In the genomic region with DNA sequence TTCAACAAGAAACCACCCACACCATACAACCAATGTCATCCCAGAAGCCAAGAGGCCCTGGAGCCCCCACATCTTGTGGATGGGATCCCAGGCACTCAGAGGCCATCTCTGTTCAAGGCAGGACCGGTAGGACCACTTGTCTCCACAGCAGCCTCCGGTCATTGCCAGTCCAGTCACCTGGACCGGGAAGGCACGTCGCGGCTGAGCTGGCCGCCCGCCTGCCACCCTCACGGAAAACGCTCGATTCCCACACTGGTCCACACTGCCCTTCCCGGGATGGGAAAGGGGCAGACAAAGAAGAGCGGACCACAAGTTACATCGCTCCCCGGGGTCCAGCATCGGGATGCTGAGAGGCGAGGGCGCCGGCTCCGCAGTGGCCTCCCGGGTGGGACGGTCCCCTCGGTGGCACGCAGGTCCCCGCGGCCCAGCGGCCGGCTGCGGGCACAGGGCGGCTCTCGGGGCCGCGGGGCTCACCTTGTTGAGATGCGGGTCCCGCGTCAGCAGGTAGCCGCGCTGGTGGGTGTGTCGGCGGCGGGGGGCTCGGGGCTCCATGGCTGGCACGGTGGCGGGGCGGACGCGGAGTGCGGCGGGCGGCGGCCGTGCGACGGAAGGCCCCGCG, we compare ENCODE assay signal across 8 mouse cellular contexts. TPM values are rescaled to one million over a fixed set of nuclear protein-coding genes. Genes with fewer than 3 reads are reported as not detected.
DNase-seq lines count a peak whose midpoint lies in the region; ATAC-seq and TF ChIP-seq lines count a peak whose summit lies in the region.

No protein-coding gene starts in this region.

- WGBS in embryonic facial prominence, embryonic 15.5 days, result 2% methylated on average over 56 of the region's 56 CpGs
- WGBS in heart, embryonic 16.5 days, result under 1% methylated on average over 53 of the region's 56 CpGs
- WGBS in lung, postnatal 0 days, result 5% methylated on average over 41 of the region's 56 CpGs

- H3K4me1 ChIP-seq in G1E (ENCODE audit: insufficient read depth, low read depth, low read length), result peaks cover 12% of the 10 kb centered on the region
- peaks cover 4% of the 10 kb centered on the region; the same call in 1 of the 2 replicates for H3K4me1 ChIP-seq in embryonic facial prominence, embryonic 15.5 days
- H3K4me1 ChIP-seq in heart, embryonic 16.5 days (ENCODE audit: control insufficient read depth, insufficient read depth, low read length), result peaks cover 6% of the 10 kb centered on the region
- 0 out of 2 replicates have a peak, but pooled peaks cover 2% of the 10 kb centered on the region for H3K4me1 ChIP-seq in lung, postnatal 0 days (ENCODE audit: insufficient read depth, low read depth, low read length)

- H3K27me3 ChIP-seq in G1E (ENCODE audit: insufficient read depth, low read length), result 0 out of 2 replicates have a peak, but pooled peaks cover 4% of the 10 kb centered on the region
- H3K27me3 ChIP-seq in embryonic facial prominence, embryonic 15.5 days, result no peaks in the 10 kb centered on the region
- no peaks in the 10 kb centered on the region for H3K27me3 ChIP-seq in heart, embryonic 16.5 days (ENCODE audit: control insufficient read depth, insufficient read depth, low read length)
- H3K27me3 ChIP-seq in lung, postnatal 0 days (replicated peaks; ENCODE audit: insufficient read depth, low read length), result no peaks in the 10 kb centered on the region

- peak; percentile 19 for DNase-seq in G1E (ENCODE audit: low spot score)
- peak; percentile 62 for DNase-seq in adrenal gland, postnatal 14 days
- peak; percentile 34 for DNase-seq in kidney, postnatal 14 days
- peak; percentile 47 for DNase-seq in lung, postnatal 0 days (ENCODE audit: low spot score)
- DNase-seq in retina, postnatal 1 day, result peak; percentile 51
- no peak for DNase-seq in thymus, postnatal 36 days

- ATAC-seq in G1E (ENCODE audit: extremely low read depth, insufficient number of reproducible peaks, low FRiP score, poor library complexity, severe bottlenecking), result no peak
- ATAC-seq in embryonic facial prominence, embryonic 15.5 days (ENCODE audit: insufficient number of reproducible peaks, low FRiP score, low TSS enrichment, low read depth), result peak; percentile 75
- peak; percentile 31; the same call in 1 of the 2 replicates for ATAC-seq in heart, embryonic 16.5 days (replicated peaks; ENCODE audit: extremely low read depth, insufficient read depth, low FRiP score)
- ATAC-seq in lung, postnatal 0 days, result peak; percentile 61

- TF ChIP-seq EP300 in lung, postnatal 0 days (IDR thresholded peaks at IDR 0.05), result no peak

- H3K27ac ChIP-seq in embryonic facial prominence, embryonic 15.5 days (replicated peaks), result peak overlapping the region; percentile 58
- 0 out of 2 replicates have a peak overlapping the region, but pooled peaks have one; percentile 4 for H3K27ac ChIP-seq in heart, embryonic 16.5 days (ENCODE audit: low read length)
- peak overlapping the region; percentile 77 for H3K27ac ChIP-seq in lung, postnatal 0 days (ENCODE audit: low read length)

- H3K9ac ChIP-seq in embryonic facial prominence, embryonic 15.5 days, result peak overlapping the region; percentile 59
- H3K9ac ChIP-seq in heart, embryonic 16.5 days (ENCODE audit: low read length), result peak overlapping the region; percentile 80
- peak overlapping the region; percentile 54 for H3K9ac ChIP-seq in lung, postnatal 0 days (replicated peaks; ENCODE audit: low read depth)

- H3K9me3 ChIP-seq in G1E (replicated peaks), result no peaks in the 10 kb centered on the region
- H3K9me3 ChIP-seq in embryonic facial prominence, embryonic 15.5 days (replicated peaks), result no peaks in the 10 kb centered on the region
- H3K9me3 ChIP-seq in heart, embryonic 16.5 days (replicated peaks; ENCODE audit: control insufficient read depth, low read length), result no peaks in the 10 kb centered on the region
- no peaks in the 10 kb centered on the region for H3K9me3 ChIP-seq in lung, postnatal 0 days (ENCODE audit: low read length)

- TF ChIP-seq CTCF in G1E (IDR thresholded peaks at IDR 0.05; ENCODE audit: low read depth, low read length), result no peak
- TF ChIP-seq CTCF in lung, postnatal 0 days (IDR thresholded peaks at IDR 0.05), result no peak

- no peaks in the 10 kb centered on the region for H3K36me3 ChIP-seq in G1E (replicated peaks)
- no peaks in the 10 kb centered on the region for H3K36me3 ChIP-seq in embryonic facial prominence, embryonic 15.5 days
- no peaks in the 10 kb centered on the region for H3K36me3 ChIP-seq in heart, embryonic 16.5 days (ENCODE audit: control insufficient read depth, insufficient read depth)
- H3K36me3 ChIP-seq in lung, postnatal 0 days (ENCODE audit: insufficient read depth, low read length), result no peaks in the 10 kb centered on the region

- H3K4me3 ChIP-seq in G1E (ENCODE audit: low read depth, low read length), result peak overlapping the region; percentile 76
- peak overlapping the region; percentile 67 for H3K4me3 ChIP-seq in embryonic facial prominence, embryonic 15.5 days (replicated peaks)
- peak overlapping the region; percentile 70 for H3K4me3 ChIP-seq in heart, embryonic 16.5 days (ENCODE audit: low read length)
- H3K4me3 ChIP-seq in lung, postnatal 0 days (ENCODE audit: low read depth, low read length), result peak overlapping the region; percentile 68

- peak overlapping the region; percentile 86 for H3K4me2 ChIP-seq in embryonic facial prominence, embryonic 15.5 days (replicated peaks)
- peak overlapping the region; percentile 72 for H3K4me2 ChIP-seq in heart, embryonic 16.5 days (ENCODE audit: low read depth, low read length)
- H3K4me2 ChIP-seq in lung, postnatal 0 days (replicated peaks; ENCODE audit: low read depth, low read length), result peak overlapping the region; percentile 89

RNA-seq across cellular contexts. Expression of a gene that starts 0.4 kb away (rescaled TPM):
- 3.1 and 8.5 TPM in 2 replicates for total RNA-seq in G1E (2014; fragmentation: Nextera tagmentation)
- total RNA-seq in G1E (2017), result 2.1 and 2.7 TPM in 2 replicates
- polyA plus RNA-seq in G1E (2012), result 1.6 and 1.7 TPM in 2 replicates
- total RNA-seq in adrenal gland, postnatal 14 days (2021), result 534 and 576 TPM in 2 replicates
- polyA plus RNA-seq in embryonic facial prominence, embryonic 15.5 days (2015; fragmentation: Nextera tagmentation; extraction: Ambion mirVana), result 27.7 and 29.7 TPM in 2 replicates
- 19.6 and 26.4 TPM in 2 replicates for polyA plus RNA-seq in heart, embryonic 16.5 days (2015; fragmentation: Nextera tagmentation; extraction: Ambion mirVana)
- 48.7 and 51.1 TPM in 2 replicates for polyA plus RNA-seq in lung, postnatal 0 days (2015; fragmentation: Nextera tagmentation; extraction: Ambion mirVana)

RNA-seq across cellular contexts. Expression of a gene that starts 48.1 kb away (rescaled TPM):
- total RNA-seq in G1E (2014; fragmentation: Nextera tagmentation) (not detected in 2 replicates), G1E (2017) (0.06 and 0.16 TPM in 2 replicates)
- not detected in 2 replicates for polyA plus RNA-seq in G1E (2012)
- 164 and 178 TPM in 2 replicates for total RNA-seq in adrenal gland, postnatal 14 days (2021)
- polyA plus RNA-seq in embryonic facial prominence, embryonic 15.5 days (2015; fragmentation: Nextera tagmentation; extraction: Ambion mirVana), result 54.5 and 64.6 TPM in 2 replicates
- polyA plus RNA-seq in heart, embryonic 16.5 days (2015; fragmentation: Nextera tagmentation; extraction: Ambion mirVana), result 35.1 and 35.9 TPM in 2 replicates
- 18.0 and 29.2 TPM in 2 replicates for polyA plus RNA-seq in lung, postnatal 0 days (2015; fragmentation: Nextera tagmentation; extraction: Ambion mirVana)

Comparison
In these comparisons a context has a peak if more than half of its experiments do, and no peak if none do; other contexts are left out.
1. DNase-seq: peak in G1E (single experiment), adrenal gland, postnatal 14 days (single experiment), kidney, postnatal 14 days (single experiment), lung, postnatal 0 days (single experiment) and retina, postnatal 1 day (single experiment); none in thymus, postnatal 36 days (0 of 2).
2. H3K27ac ChIP-seq: peak in every context shown above with its lines; median percentile 77 in lung, postnatal 0 days; 58 in embryonic facial prominence, embryonic 15.5 days; 4 in heart, embryonic 16.5 days.
3. RNA of a gene that starts 48.1 kb away (polyA plus RNA-seq): 54.5 to 64.6 TPM in embryonic facial prominence, embryonic 15.5 days, 35.1 to 35.9 TPM in heart, embryonic 16.5 days and 18.0 to 29.2 TPM in lung, postnatal 0 days; not detected in G1E; every median in the first group is over 10 times any median in the second.
4. Peak in every context shown above with its lines, with median percentiles within 50 percentile points of each other: H3K4me3 ChIP-seq, H3K4me2 ChIP-seq and H3K9ac ChIP-seq.